Mouse (Mus musculus): Measurements from ENCODE around the gene Tfb1m.

Tfb1m gene

DNA sequence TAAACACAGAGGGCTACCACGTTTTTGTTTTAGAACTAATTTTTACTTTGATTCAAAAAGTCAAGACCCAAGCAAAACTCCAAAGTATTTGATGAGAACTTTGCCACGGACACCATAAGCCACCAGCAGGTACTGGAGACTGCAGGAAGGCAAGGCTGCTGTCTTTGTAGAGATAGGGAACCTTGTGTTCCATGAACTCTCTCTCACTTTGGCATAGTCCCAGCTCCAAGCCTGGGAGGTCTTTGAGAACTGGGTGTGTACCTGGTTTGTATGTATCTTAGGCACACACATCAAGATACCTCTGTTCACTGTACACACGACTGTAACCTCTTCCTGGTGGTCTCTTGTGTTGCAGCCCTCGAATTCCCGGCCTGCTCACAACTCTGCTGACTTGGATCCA is 43.3 kb downstream of the Tfb1m start:
- DNase-seq (ENCODE audit: low read depth, low spot score), result no peak

DNA sequence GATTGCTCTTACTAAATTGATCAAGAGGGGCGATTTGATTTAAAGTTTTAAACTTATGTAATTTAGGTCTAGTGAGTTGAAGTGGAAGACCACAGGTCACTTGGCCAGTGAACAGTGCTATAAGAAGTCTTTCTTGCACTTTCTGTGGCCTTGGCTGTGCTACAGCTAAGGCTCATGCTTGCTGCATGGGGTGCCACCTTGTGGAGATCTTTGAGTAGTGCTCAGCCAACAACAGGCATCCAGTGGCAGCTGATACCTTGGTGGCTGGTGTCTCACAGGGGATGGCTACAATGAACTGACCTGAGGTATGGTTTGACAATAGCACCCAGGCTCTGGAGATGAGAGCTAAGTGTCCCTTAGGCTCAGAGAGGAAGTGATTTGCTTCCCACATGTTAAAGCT is 47.7 kb downstream of the Tfb1m start:
- DNase-seq (ENCODE audit: low read depth, low spot score), result peak; percentile 85

DNA sequence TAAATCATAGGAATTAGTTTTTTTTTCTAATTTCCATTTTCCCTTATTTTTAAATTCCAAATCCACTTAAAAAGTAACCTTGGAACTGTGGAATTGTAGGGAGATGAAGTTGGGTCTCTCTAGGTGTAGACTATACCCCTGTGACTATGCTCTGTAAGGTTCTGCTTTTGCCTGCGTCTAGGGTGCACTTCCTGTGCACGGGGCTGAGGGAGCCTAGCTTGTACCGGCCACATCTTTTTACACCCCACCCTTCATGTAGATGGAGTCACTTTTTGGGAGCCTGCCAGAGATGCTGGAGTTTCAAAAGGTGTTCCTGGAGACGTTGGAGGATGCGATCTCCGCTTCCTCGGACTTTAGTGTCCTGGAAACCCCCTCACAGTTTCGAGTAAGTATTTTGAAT is 51.1 kb downstream of the Tfb1m start:
- DNase-seq (ENCODE audit: low read depth, low spot score), result no peak

DNA sequence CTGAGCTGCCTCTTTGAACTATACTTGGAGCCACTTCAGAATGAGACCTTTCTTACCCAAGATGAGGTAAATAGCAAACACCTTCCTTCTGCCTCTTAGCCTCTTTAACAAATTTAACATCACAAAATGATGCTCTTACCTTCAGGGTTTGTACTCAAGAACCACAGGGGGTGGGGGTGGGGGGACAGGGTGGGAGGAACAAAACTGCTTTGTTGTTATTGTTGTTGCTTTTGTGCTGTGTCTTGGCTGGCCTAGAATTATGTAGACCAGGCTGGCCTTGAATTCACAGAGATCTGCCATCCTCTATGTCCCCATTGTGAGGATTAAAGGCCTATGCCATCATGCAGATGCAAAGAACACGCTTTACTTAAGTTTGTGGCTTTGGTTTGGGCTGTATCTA is 51.9 kb downstream of the Tfb1m start:
- DNase-seq (ENCODE audit: low read depth, low spot score), result no peak

DNA sequence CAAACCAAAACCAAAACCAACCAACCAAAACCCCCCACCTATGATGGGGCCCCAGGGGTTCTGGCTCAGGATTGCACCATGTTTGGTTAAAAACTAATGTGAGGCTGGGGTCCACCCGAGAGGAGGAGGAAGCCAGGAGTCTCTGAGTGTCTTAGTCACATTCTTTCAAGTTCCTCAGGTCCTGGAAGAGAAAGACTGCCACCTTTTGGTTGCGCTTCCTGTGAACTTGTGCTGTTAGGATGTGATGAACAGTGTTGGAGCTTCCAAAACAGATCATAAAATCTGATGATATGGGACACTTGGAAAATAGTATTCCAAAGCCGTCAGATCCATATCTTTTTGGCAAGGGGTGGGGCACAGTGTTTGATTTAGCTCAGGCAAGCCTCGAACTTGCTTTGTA is 56.6 kb downstream of the Tfb1m start:
- DNase-seq (ENCODE audit: low read depth, low spot score), result peak; percentile 53

DNA sequence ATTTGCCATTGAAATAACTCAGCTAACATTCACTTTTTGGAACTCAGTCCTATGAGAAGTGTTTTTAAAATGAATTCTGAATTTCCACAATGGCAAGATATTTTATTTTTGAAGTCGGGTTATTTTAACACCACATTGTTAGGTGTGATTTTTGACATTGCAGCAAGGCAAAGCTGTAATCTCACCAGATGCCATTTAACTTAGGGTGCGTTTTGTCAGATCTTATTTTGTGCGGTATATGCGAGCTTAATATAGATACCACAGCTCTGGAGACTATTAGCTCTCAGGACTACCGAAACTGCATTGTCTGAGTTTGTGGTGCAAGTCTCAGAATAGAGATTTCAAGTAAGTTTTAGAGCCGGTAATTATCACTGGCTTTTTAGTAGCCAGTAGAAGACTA is 57.5 kb downstream of the Tfb1m start:
- DNase-seq (ENCODE audit: low read depth, low spot score), result peak; percentile 68

DNA sequence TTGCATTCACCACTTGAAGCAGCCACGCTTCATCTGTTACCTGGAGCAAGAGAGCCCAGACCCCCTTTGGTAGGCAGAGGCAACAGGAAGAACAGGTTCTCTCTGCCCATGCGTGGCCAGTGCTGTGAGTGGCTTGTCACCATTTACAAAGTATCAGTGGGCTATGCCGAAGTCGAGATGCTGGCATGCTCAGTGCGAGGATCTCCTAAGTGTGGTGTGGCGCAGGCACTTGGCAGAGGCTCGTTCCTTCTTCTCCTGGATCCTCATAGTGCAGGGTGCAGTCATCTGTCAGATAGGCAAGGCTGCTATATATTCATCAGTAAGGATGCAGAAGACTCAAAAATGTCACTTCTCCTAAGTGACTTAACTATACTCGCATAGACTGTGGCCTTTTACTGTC is 58.1 kb downstream of the Tfb1m start:
- peak; percentile 49 for DNase-seq (ENCODE audit: low read depth, low spot score)

DNA sequence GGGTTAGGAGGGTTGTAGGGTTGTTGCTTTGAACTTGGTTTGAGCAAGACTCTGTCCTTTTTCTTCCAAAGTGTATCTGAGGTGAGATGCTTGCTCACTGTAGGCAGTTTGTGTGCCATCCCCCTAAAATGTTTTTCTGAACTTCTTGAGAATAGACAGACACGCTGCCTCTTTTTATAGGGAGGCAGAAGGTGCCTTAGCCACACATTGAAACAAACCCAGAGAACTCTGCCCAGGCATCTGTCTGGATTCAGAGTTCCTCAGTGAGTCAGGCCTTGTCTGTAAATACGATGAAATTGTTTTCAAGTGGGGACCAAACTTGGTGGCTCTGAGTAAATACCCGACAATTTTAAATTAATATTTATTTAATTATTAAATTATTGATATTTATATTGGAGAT is 59.0 kb downstream of the Tfb1m start:
- peak; percentile 82 for DNase-seq (ENCODE audit: low read depth, low spot score)

DNA sequence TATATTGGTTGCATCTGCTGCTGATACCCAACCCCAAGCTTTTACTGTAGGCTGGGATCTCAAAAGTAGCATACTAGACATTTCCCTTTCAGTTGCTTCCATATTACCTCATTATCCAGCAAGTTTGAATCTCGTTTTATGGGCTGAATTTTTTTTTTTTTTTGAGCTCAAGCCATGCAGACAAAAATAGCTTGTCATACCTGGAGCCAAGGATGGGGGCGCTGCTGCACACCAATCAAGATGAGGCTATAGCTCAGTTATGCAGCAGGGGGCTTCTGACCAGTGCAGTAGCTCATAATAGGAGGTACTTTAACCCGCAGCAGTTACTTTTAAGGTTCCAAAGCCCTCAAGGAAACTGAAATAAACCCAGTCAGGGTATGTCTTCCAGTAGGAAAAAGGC is 59.5 kb downstream of the Tfb1m start:
- peak; percentile 69 for DNase-seq (ENCODE audit: low read depth, low spot score)

DNA sequence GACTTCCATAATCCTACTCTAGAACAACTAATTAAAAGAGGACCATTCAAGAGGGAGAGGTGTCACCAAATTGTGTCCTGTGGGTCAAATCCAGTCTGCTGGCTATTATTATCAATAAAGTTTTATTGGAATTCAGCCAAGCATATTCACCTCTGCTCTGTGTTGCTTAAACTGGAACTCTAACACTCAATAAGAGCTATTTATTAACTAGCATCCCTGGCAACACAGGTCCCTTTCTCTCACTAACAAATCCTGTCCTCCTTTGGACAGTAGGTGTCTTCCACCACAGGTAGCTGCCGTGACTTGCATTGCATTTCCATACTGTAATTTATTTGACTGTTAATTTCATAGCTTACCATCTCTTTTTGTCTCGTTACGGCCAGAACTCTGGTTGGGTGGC is 61.5 kb downstream of the Tfb1m start:
- no peak for DNase-seq (ENCODE audit: low read depth, low spot score)

DNA sequence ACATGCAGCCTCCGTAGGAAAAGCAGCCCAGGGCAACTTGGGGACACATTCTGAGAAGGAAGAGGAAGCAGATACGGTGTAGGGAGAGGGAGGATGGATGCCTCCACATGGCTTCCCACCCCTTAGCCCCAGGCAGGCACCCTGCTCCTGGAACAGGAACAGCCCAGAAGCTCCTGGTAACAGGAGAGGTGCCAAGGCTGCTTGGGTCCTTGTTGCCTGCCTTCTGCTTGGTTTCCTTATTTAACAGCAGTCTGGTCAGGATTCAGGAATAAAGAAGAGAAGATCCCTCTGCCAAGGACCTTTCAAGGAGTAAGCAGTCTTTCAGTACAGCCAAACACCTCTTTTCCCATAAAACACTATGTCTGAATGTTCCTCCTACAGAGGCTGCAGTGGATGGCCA is 62.0 kb downstream of the Tfb1m start:
- peak; percentile 84 for DNase-seq (ENCODE audit: low read depth, low spot score)

DNA sequence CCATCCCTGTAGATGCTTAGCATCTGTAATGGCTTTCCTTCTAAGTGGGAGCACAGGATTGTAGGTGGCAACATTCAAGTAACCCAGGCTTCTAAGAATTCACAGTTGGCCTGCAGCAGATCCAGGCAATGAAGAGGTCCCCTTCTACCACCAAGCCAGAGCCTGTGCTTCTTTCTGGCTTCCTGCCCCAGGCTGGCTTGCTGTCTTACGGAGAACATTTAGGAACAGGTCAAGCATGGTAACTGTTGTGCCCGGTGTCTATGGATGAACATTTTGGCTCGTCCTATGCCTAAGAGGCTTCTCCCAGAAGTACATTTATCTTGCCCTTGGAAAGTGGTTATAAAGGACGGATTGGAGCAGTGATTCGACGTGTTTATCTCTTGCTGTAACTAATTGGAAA is 65.9 kb downstream of the Tfb1m start:
- no peak for DNase-seq (ENCODE audit: low read depth, low spot score)

DNA sequence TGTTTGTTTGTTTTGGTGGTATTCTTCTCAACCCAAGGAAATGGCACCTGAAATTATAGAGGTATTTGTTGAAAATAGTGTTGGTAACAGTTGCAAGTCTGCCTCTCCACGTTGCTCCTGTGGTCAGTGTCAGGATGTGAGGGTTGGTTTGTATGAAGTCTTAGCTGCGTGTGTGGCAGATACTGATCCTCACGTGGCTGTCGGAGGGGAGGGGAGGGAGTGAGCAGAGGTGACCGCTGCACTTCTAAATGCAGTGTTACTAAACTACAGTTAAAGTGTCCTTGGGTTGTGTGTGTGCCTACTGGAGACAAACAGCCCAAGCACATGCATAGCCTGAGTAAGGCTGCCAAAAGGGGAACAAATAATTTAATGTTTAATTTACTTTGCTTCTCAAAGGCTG is 66.5 kb downstream of the Tfb1m start:
- no peak for DNase-seq (ENCODE audit: low read depth, low spot score)

DNA sequence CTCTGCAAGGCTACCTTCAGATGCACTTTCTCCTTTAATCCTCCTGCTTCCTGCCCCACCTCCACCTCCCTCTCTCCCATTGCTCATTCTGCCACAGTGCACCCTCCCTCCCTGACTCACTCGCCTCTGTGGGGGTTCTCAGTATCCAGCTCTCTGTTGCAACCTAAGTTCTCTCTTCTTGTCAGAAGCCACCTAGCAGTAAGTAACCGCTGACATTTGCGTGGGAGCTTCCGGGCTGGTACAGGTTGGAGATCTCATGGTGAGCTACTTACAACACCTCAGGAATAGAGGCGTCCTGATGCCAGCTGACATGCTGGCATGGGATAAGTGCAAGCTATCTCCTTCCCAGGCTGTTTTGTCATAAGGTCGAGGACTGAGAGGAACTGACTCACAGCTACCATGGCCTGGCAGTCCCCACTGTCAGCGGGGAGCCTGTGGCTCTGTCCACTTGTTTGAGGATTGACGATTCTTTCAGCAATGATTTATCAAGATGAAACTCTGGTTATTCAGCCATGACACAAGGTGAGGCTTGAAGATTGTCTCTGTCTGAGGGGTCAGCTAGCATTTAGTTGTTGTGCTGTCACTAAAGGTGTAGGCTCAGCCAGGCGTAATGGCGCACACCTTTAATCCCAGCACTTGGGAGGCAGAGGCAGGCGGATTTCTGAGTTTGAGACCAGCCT is 67.2 kb downstream of the Tfb1m start:
- DNase-seq (ENCODE audit: low read depth, low spot score), result peak; percentile 86

DNA sequence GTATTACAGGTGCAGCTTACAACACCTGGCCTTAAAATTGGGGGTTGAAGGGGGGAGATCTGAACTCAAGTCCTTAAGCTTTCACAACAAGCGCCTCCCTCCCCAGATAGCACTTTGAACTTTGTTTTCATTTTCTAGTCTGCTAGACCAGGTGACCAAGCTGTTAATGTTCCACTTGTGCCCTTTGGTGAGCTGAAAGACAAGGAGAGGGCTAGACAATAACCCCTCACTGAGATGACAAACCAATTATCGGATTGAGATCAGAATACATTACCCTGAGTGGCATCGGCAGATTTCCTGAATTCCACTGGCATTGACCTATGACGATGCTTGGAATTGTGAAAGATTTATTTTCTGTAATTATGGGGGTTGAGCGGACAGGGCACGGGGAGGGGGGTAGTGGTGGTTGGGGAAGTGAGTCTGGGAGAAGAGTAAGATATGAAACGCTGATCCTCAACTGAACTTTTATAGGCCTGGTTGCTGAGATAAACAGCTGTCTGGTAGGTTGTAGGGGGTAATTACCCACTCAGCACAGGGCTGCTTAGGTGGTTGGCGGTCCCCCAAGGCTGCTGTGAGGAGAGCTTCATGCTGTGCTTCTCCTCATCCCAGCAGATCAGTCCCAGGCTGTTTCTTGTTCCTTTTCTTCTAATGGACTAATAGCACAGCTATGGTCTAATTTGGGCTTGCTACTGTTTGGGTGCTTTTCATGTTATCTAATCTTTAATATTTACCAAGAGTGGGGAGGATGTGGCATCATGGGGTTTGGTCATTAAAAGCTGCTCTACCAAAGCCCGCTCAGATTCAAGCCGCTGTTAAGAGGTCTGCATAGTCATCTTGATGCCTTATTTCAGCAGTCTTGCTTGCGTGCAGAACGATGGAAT is 69.6 kb downstream of the Tfb1m start:
- DNase-seq (ENCODE audit: low read depth, low spot score), result peak; percentile 56

DNA sequence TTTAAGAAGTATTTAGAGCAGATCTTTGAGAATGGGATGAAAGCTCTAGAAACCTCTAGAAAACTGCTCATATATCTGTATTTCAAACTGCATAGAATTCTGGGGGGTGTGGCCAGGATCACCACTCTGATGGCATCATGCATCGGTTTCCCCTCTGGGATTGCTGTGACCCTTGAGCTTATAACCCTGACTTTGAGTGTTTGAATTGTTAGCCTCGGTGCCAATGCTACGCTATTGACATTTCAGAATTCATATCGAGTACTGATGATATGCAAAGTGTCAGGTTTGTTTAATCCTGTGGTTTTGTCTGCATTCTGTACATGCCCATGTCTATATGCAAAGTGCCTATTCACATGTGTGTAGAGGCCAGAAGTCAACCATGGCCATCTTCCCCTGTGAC is 70.4 kb downstream of the Tfb1m start:
- no peak for DNase-seq (ENCODE audit: low read depth, low spot score)

DNA sequence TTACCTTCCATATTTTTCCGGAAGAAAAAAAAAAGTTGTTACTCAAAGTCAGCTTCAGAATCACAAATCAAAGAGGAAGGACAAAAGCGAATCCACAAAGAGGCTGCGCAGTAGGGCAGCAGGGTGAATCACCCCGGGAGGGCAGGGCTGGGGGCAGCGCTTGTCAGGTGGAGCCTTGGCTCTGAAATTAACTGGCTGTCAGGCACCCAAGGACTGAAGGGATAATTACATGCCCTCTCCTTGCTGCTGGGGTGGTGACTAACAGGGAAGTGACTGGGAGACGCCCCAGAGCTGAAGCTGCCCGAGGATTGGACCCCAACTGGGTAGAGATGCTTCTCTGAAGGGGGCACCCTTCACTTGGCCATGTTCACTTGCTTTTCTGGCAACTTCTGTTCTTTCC is 71.7 kb downstream of the Tfb1m start:
- DNase-seq (ENCODE audit: low read depth, low spot score), result peak; percentile 85

DNA sequence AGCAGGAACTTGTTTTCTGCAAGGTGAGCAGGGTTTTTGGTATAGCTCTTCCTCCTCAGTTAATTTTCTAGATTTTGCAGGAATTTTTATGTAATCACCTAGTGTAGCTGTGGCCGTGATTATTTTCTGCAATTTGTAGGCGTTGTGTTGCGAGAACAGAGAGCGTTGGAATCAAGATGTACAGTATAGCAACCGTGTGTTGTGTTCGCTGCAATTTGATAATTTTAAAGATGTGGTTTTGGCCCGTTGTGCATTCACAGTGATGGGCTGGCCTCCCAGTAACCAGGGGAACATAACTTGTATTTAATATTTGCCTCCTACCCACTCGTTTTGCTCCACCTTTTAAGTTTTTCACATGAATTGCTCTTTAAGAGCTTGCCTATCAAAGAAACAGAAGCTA is 74.5 kb downstream of the Tfb1m start:
- DNase-seq (ENCODE audit: low read depth, low spot score), result peak; percentile 62

DNA sequence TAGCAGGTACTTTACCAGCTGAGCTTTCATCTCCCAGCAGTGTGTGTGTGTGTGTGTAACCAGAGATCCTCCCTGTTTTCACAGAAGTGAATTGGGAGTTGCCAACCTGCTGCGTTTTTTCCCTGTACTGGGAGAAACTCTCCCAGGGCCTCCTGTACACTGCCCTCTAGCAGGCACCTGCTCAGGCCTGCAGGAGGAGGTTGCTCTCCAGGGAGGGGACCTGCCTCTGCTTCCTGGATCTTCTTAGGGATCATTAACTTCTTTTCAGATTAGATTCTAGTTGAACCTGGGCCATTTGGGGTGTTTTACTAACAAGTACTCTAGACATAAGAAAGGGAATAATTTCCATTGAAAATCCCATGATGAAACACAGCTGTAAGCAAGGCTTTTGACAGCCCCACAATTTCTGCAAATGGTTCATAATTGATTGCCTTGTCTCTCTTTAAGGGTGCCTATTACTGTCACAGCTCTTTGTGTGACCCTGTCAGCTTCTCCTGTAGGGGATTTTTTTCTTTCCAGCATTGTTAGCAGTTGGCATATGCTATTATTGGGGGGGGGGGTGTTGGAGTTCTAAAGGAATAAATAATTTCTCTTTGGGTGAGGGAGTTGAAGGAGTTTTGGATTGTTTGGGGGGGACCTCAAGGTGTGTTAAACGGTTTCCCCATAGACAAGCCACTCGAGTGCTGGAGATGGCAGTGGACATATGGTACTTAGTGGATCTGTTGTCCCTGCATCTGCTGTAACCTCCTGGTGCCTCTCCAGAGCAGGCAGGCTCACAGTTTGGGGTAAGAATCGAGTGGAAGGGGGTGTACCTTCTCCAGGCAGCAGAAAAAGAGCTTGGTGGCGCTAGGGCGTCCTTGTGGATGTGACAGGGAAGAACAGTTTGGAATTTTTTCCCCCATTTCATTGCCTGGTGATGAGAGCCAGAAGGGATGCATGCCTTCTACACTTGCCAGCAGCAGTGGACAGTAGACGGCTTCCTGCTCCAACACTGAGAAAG is 75.7 kb downstream of the Tfb1m start:
- DNase-seq (ENCODE audit: low read depth, low spot score), result peak; percentile 94

DNA sequence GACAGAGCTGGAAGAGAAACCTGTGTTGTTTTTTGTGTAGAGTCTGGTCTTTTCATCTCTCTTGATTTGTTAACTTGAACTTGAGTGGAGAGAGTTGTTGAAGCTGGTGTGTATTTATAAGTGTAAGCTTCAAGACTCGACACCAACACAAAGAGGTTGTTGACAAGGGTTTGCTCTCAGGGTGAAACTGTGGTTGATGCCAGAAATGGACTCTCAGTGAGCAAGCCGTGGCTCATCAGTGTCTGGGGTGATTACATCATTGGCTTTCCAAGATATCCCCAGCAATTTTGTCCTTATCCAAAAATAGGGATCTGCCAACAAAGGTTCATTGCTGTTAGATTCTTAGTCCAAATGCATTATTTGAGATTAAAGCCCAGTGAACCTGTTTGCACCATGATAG is 81.0 kb downstream of the Tfb1m start:
- no peak for DNase-seq (ENCODE audit: low read depth, low spot score)

DNA sequence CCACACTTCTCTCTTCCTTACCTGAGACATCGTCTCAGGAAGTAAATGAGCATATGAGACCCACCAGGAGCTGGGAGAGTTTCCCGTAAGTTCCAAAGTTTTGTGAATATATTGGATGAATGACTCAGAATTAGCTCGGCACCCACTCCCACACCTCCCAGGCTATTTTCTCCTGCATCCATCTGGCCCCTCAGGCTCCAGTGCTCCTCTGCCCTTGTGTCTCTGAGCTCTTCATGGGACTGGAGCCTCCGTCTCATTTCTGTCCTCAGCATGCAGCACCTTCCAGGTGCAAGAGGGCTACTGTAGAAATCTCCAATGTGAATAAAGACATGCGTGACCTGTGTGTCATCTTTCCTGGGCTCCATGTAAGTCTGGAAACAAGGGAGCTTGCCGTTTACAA is 85.6 kb downstream of the Tfb1m start:
- DNase-seq (ENCODE audit: low read depth, low spot score), result peak; percentile 70

Measured in brain, adult 2 months (tissue).